10 mouse cellular contexts compared by ENCODE assay signal in the genomic region with DNA sequence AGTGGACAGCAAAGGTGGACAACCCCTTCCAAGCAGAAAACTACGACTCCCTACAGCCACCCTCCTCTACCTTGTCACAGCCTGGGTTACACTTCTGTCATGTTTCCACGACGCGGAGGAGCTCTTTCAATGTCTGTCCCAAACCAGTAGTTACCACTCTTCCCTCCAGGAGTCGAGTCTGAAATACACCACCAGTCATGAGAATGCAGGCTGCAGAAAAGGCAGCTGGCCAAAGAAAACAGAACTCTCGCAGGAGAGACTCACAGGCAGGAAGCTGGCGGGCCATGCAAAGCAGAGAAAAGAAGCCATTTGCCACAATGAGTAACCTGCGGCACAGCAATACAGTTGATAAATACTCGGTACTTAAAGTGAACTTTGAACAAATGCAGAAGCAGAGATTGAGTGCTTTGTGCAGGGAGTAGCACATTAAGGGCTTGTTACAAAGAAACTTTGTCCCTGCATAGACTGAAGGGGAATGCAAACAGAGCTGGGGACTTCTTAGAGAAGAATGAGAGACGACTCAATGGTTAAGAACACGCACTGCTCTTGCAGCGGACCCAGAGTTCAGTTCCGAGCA. TPM values are rescaled to one million over a fixed set of nuclear protein-coding genes. Genes with fewer than 3 reads are reported as not detected.
DNase-seq lines count a peak whose midpoint lies in the region; ATAC-seq lines count a peak whose summit lies in the region.
"Had no signal": no experiment of that assay in that cellular context is flagged by ENCODE, and none has a peak within 500 bp of the region (broad histone marks: within the 10 kb centered on the region; RNA-seq: fewer than 3 reads in every experiment).

No protein-coding gene starts in this region.

- H3K9ac ChIP-seq in limb, embryonic 12.5 days (replicated peaks): no peak overlapping the region
- no peak overlapping the region for H3K9ac ChIP-seq in forebrain, embryonic 15.5 days (replicated peaks)
- H3K9ac ChIP-seq: liver, embryonic 13.5 days; neural tube, embryonic 12.5 days had no signal

- no peaks in the 10 kb centered on the region for H3K4me1 ChIP-seq in limb, embryonic 12.5 days (replicated peaks)
- H3K4me1 ChIP-seq in limb, embryonic 10.5 days: no peaks in the 10 kb centered on the region
- H3K4me1 ChIP-seq in heart, embryonic 10.5 days: no peaks in the 10 kb centered on the region
- H3K4me1 ChIP-seq in forebrain, embryonic 15.5 days: 0 out of 2 replicates have a peak, but pooled peaks cover 3% of the 10 kb centered on the region
- H3K4me1 ChIP-seq: liver, embryonic 13.5 days had no signal

- no peak for ATAC-seq in limb, embryonic 12.5 days (ENCODE audit: insufficient number of reproducible peaks, insufficient read depth, low FRiP score, low TSS enrichment, low read depth)
- ATAC-seq in forebrain, embryonic 15.5 days (replicated peaks): no peak

- no peaks in the 10 kb centered on the region for H3K27me3 ChIP-seq in limb, embryonic 12.5 days
- H3K27me3 ChIP-seq in limb, embryonic 10.5 days (ENCODE audit: low read depth, poor library complexity, severe bottlenecking): no peaks in the 10 kb centered on the region
- no peaks in the 10 kb centered on the region for H3K27me3 ChIP-seq in heart, embryonic 10.5 days (ENCODE audit: insufficient read depth, poor library complexity, severe bottlenecking)
- no peaks in the 10 kb centered on the region for H3K27me3 ChIP-seq in forebrain, embryonic 15.5 days
- H3K27me3 ChIP-seq: liver, embryonic 13.5 days; neural tube, embryonic 12.5 days had no signal

- WGBS in limb, embryonic 12.5 days: 72% methylated on average over 13 of the region's 13 CpGs
- WGBS in limb, embryonic 10.5 days: 84% methylated on average over 13 of the region's 13 CpGs
- 58% methylated on average over 13 of the region's 13 CpGs for WGBS in heart, embryonic 10.5 days
- WGBS in forebrain, embryonic 15.5 days: 49% methylated on average over 13 of the region's 13 CpGs

- peak overlapping the region; percentile 41; the same call in 1 of the 2 replicates for H3K27ac ChIP-seq in limb, embryonic 12.5 days
- no peak overlapping the region for H3K27ac ChIP-seq in limb, embryonic 10.5 days
- H3K27ac ChIP-seq in heart, embryonic 10.5 days: no peak overlapping the region
- no peak overlapping the region for H3K27ac ChIP-seq in forebrain, embryonic 15.5 days (replicated peaks)
- H3K27ac ChIP-seq: liver, embryonic 13.5 days; neural tube, embryonic 12.5 days had no signal

- no peaks in the 10 kb centered on the region for H3K36me3 ChIP-seq in limb, embryonic 12.5 days
- no peaks in the 10 kb centered on the region for H3K36me3 ChIP-seq in limb, embryonic 10.5 days
- H3K36me3 ChIP-seq in heart, embryonic 10.5 days: no peaks in the 10 kb centered on the region
- no peaks in the 10 kb centered on the region for H3K36me3 ChIP-seq in forebrain, embryonic 15.5 days
- H3K36me3 ChIP-seq: liver, embryonic 13.5 days; neural tube, embryonic 12.5 days had no signal

- no peaks in the 10 kb centered on the region for H3K9me3 ChIP-seq in limb, embryonic 12.5 days
- no peaks in the 10 kb centered on the region for H3K9me3 ChIP-seq in limb, embryonic 10.5 days (replicated peaks)
- H3K9me3 ChIP-seq in heart, embryonic 10.5 days: no peaks in the 10 kb centered on the region
- no peaks in the 10 kb centered on the region for H3K9me3 ChIP-seq in forebrain, embryonic 15.5 days
- H3K9me3 ChIP-seq: liver, embryonic 13.5 days; neural tube, embryonic 12.5 days had no signal

- DNase-seq in limb, embryonic 10.5 days (ENCODE audit: low spot score): no peak
- DNase-seq in heart, embryonic 10.5 days (ENCODE audit: low spot score): peak; percentile 82
- peak; percentile 38 for DNase-seq in kidney, adult 18-20 months
- DNase-seq in lung, postnatal 36 days: peak; percentile 35
- no peak for DNase-seq in cerebellum, adult 8-10 months
- DNase-seq in retina, embryonic 14.5 days (ENCODE audit: low spot score): no peak
- DNase-seq: liver, embryonic 13.5 days had no signal

- no peak overlapping the region for H3K4me3 ChIP-seq in limb, embryonic 12.5 days (replicated peaks)
- no peak overlapping the region for H3K4me3 ChIP-seq in limb, embryonic 10.5 days
- no peak overlapping the region for H3K4me3 ChIP-seq in heart, embryonic 10.5 days
- no peak overlapping the region for H3K4me3 ChIP-seq in forebrain, embryonic 15.5 days
- H3K4me3 ChIP-seq: liver, embryonic 13.5 days; neural tube, embryonic 12.5 days had no signal

- no peak overlapping the region for H3K4me2 ChIP-seq in limb, embryonic 12.5 days
- no peak overlapping the region for H3K4me2 ChIP-seq in forebrain, embryonic 15.5 days (replicated peaks)
- H3K4me2 ChIP-seq: liver, embryonic 13.5 days; neural tube, embryonic 12.5 days had no signal

RNA-seq across cellular contexts. Expression of gene St8sia2, which starts 30.2 kb away (rescaled TPM):
- 14.6 and 19.4 TPM in 2 replicates for polyA plus RNA-seq in limb, embryonic 12.5 days (2016; fragmentation: Nextera tagmentation; extraction: Ambion mirVana)
- polyA plus RNA-seq in limb, embryonic 10.5 days (2016; fragmentation: Nextera tagmentation; extraction: Ambion mirVana): 7.8 and 13.3 TPM in 2 replicates
- polyA plus RNA-seq in heart, embryonic 10.5 days (2016; fragmentation: Nextera tagmentation; extraction: Ambion mirVana): 3.4 and 5.5 TPM in 2 replicates
- polyA plus RNA-seq in forebrain, embryonic 15.5 days (2015; fragmentation: Nextera tagmentation; extraction: Ambion mirVana): 78.8 and 79.6 TPM in 2 replicates

Comparison
In these comparisons a context has a peak if more than half of its experiments do, and no peak if none do; other contexts are left out.
1. DNase-seq: peak in heart, embryonic 10.5 days (single experiment), kidney, adult 18-20 months (single experiment) and lung, postnatal 36 days (single experiment); none in limb, embryonic 10.5 days (single experiment), cerebellum, adult 8-10 months (single experiment) and retina, embryonic 14.5 days (single experiment).